Mouse (Mus musculus) urinary bladder, adult 18-20 months (tissue): ENCODE measurements around the gene Cdkl4.

Experiments used
- DNase-seq, 2 experiments: peaks; one replicate each; pipeline ENCODE4 v3.0.0; 2022; ENCODE audit warnings: low spot score in 2 of 2, mixed read lengths in 2 of 2

Cdkl4 gene

DNA sequence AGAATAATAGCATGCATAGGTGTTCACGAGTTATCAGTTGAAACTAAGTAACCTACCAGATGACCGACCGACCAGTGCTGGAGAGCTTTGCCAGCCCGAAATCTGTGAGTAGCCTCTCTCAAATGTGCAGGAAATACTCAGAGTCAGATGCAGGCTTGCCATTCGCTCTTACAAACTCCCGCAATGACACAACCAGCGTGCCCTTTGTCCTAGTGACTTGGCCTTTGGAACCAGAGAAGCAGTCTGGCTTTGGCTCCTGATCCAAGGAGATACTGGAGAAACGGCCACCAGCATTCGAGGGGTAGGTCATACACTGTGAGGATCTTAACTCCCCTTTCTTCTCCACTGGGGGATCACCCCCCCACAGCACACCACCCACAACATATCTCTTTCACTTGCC is 61.7 kb downstream of the Cdkl4 start:
- no peak for DNase-seq

DNA sequence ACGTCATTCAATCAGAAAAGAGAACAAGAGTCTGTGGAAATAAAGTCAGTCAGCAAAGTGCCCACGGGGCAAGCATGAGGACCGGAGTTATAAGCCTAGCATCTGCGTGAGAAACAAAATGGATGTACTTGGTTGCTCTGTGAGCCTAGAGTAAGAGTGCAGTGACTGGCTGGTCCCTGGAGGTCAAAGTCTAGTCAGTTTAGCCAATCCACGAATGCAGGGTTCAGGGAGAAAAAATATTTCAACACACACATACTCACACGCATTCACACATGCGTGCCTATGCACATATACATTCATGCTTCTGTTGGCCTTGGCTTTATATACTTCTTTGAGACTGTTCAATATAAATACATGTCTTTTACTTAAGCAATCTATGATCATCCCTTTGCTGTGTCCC is 62.1 kb downstream of the Cdkl4 start:
- DNase-seq, result no peak

DNA sequence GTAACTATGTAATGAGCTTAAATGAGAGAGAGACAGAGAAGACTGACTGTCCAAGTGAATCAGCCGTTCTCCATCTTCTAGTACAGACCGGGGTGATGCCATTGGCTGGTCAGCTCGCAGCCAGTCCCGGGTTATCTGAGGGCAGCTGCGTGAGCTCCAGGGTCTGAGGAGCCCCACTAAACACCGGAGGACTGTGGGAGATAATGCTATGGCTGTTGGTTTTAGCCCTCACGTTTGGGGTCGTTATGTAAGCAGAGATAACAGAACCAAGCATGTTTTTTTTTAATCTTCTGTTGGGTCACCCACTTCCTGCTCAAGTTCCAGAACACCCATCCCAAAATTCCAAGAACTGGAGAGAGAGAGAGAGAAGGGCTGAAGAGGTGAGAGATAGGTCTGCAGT is 63.8 kb downstream of the Cdkl4 start:
- no peak for DNase-seq

- DNase-seq, result no peak
These were observed 67.2 kb downstream of the Cdkl4 start for GRCm38 (mm10) chr17:80510459-80510855.

DNA sequence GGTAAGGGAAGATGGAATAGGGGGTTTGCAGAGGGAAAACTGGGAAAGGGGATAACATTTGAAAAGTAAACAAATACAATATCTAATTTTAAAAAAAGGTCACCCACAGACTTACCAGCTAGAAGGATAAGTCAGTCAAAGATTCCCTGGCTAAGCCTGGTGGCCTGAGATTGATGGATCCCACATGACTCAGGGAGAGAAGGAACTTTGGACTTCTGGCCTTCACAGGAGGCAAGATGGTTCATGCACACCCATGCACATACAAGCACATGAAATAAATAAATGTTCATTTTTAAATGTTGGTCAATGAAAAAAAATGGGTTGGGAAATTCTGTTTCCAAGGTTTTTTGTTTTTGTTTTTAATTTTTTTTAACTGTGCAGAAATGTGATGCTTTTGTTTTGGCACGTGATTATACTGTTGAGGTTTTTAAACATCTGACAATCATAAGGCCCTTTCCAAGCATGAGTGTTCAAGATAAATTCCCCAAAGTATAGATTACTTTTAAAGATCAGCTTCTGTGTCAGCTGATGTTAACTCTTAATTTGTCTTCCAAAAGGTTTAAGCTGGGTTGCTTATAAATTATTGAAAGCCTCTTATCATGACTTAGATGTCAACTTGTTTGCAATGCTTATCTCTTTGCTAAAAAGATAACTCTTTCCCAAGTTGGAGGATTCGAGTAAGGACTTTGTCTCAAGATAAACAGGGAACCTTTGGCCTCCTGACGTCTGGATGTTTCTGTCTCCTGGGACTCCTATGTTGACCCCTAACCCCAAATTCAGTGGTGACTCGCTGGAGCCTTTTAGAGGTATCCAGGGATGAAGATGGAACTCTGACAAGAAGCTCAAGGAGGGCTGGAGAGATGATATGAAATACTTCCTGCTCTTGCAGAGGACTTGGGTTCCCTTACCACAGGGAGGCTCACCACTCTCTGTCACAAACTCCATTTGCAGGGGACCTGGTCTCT is 67.8 kb downstream of the Cdkl4 start:
- no peak for DNase-seq

DNA sequence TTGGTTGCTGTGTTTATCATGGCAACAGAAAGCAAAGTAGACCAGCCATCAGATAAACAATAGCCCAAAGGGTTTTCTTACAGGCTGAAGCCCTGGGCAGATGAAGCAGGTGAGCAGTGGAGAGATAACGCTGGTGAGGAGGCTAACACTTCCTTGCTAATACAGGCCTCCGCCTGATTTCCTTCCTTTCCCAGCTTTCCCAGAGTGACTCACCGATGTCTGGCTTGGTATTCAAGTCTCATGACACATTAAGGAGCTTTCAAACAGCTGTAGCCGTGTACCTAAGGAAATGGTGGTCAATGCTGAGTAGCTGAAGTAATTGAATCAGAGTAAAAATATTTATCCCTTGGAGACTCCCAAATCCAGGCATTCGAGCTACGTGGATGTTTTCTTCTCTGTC is 71.8 kb downstream of the Cdkl4 start:
- DNase-seq, result no peak

- no peak for DNase-seq
These were observed 72.3 kb downstream of the Cdkl4 start for GRCm38 (mm10) chr17:80505342-80505741.

DNA sequence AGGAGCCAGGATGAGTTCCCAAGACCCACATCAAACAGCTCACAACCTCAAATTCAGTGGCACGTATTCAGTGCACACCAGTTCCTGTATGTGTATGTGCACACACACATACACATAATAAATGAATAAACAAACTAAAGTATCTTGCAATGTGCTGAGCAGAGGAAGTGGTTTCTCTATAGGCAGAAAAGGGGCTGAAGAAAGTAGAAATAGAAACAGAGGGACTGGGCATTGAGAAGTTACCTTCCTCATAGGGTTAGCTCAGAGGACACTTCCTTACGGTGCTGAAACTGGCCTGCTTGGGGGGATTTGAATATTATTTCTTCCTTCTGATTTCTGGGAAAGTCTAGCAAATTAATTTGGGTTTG is 75.8 kb downstream of the Cdkl4 start:
- no peak for DNase-seq

- no peak for DNase-seq
These were observed 76.4 kb downstream of the Cdkl4 start for GRCm38 (mm10) chr17:80501037-80501804.

DNA sequence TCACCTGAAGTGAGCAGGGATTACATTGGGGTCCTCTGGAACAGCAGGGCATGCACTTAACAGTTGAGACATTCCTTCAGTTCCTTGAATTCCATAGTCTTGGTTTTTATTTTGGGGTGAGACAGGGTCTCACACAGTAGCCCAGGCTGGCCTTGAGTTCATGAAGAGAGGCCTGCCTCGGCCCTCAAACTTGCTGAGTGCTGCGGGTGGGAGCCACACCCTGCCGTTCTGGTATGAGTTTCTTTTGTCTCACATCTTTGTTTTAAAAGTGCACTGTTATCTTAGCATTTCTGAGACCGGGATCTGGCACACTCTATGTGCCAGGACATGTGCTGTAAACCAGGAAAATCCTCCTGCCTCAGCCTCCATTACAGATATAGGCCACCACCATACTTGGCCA is 77.6 kb downstream of the Cdkl4 start:
- DNase-seq, result no peak

GRCm38 (mm10) chr17:80498600-80499268 is 78.9 kb downstream of the Cdkl4 start:
- DNase-seq, result no peak

DNA sequence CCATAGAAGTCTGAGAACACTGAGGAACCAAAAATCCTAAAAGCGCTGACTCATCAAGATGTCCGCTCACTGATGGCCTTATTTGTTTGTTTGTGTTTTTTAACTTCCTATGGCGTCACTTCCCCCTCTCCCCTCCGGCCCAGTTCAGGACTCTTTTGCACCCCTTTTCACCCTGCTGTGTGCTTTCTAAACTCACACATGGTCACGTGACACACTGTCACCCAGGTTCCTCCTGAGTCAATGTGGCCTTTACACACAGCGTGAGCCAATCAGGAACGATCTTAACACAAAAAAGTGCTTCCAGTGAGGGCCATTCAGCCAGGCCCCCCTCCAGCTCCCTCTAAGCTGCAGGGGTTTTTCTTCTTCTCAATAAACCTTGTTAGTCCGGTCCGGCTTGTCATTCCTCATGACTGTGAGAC is 80.4 kb downstream of the Cdkl4 start:
- no peak for DNase-seq

GRCm38 (mm10) chr17:80496607-80497170 is 80.9 kb downstream of the Cdkl4 start:
- DNase-seq, result no peak

GRCm38 (mm10) chr17:80496185-80496584 is 81.4 kb downstream of the Cdkl4 start:
- DNase-seq, result no peak

GRCm38 (mm10) chr17:80493891-80494290 is 83.7 kb downstream of the Cdkl4 start:
- DNase-seq, result no peak

DNA sequence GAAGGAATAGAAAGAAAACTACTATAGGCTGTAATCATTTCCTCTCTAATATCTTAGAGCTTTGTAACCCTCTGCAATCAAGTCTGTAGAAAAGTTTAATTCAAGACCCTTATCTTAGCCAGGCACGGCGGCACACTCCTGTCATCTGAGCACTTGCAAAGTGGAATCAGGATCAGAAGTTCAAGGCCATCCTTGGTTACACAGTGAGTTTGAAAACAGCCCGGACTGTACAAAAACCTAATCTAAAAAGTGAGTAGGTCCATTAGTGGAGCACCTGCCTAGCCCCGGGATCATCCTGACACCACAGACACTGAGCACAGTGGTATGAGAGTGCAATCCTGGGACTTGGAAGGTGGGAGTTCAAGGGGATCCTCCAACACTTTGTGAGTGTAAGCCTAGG is 84.8 kb downstream of the Cdkl4 start:
- no peak for DNase-seq

DNA sequence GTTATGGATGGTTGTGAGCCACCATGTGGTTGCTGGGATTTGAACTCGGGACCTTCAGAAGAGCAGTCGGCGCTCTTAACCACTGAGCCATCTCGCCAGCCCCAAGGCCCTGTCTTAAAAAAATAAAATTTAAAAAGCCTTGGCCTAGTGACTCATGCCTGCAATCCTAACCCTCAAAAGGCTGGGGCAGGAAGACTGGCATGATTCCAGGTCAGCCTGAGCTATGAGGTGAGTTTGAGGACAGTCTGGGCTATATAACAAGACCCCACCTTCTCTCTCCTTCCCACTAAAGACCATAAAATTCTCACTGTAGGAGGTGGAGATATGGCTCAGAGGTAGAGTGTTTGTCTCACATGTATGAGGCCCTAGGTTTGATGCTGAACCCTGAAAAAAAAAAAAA is 85.3 kb downstream of the Cdkl4 start:
- DNase-seq, result no peak

DNA sequence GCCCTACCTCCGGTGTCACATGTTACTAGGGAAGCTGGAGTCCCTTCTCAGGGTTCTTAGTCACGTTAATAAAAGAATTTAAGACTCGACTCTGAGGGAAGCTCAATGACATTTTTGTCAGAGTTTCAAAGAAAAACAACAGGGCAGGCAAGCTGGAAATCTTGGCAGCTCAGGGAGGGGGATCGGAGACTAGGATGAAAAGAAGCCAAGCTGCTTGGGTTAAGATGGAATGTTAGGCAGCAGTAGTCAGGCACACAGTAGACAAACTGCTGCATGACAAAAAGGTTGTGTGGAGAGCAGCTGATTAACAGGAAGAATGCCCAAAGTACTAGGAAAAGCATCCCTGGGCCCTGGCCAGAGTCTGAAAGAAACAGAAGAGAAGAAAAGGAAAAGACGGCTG is 87.4 kb downstream of the Cdkl4 start:
- DNase-seq, result no peak

DNA sequence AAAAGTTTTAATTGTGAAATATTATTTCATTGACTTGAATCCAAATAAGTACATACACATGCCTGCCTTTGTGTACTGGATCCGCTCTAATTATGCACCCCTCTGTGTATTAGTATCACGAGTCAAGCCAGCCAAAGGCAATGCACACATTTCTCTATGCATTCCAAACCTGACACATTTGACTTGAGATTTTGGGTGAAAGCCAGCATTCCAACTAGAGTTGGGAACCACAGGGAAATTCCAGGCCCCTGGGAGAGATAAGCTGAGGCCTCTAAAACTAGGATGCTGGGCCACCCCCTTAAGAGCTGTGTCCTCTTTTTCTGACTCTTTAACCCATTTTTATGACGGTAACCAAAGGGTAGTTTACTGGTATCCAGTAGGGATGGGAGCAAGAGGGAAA is 88.7 kb downstream of the Cdkl4 start:
- no peak for DNase-seq

GRCm38 (mm10) chr17:80485160-80485559 is 92.5 kb downstream of the Cdkl4 start:
- DNase-seq, result no peak

DNA sequence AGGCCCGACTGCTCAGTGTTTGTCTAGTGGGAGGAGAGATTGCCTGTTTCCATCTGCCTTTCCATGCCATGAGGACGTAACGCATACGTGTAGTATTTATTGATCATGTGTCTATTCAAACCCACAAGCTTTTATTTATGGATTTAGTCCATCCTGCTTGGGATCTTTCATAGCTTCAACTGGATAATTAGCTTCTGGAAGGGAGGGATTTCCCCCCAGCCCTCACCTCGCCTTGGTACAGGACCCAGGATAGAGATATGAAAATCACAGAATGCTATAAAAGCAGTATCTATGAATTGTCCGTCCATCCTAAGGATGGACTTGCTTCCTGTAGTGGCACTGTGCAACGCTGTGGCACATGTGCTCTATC is 96.8 kb downstream of the Cdkl4 start:
- no peak for DNase-seq
